Mouse (Mus musculus): ENCODE data around the gene Tmem174. TPM values are rescaled to one million over a fixed set of nuclear protein-coding genes. Genes with fewer than 3 reads are reported as not detected.

Tmem174 gene
- polyA plus RNA-seq, 1 experiment from 2014 or later = not detected

- Histone ChIP-seq H3K27me3 (no peaks in the 10 kb centered on the region), H3K36me3 (ENCODE audit: poor library complexity, severe bottlenecking) (no peaks in the 10 kb centered on the region), H3K4me1 (no peaks in the 10 kb centered on the region), H3K9ac (no peak overlapping the region), H3K9me3 (replicated peaks) (no peaks in the 10 kb centered on the region), H3K27ac (no peak overlapping the region), H3K4me2 (no peak overlapping the region), H3K4me3 (no peak overlapping the region)
- 88% methylated on average over 4 of the region's 4 CpGs for WGBS
- no peak for ATAC-seq
Observed at GRCm38 (mm10) chr13:98655346-98655745, 18.1 kb upstream of the Tmem174 start.

GRCm38 (mm10) chr13:98654129-98654939 is 17.1 kb upstream of the Tmem174 start:
- Histone ChIP-seq H3K4me1 (no peaks in the 10 kb centered on the region), H3K27ac (no peak overlapping the region), H3K36me3 (ENCODE audit: poor library complexity, severe bottlenecking) (no peaks in the 10 kb centered on the region), H3K27me3 (no peaks in the 10 kb centered on the region), H3K4me2 (no peak overlapping the region), H3K9me3 (replicated peaks) (no peaks in the 10 kb centered on the region), H3K9ac (no peak overlapping the region), H3K4me3 (no peak overlapping the region)
- no peak for ATAC-seq
- 86% methylated on average over 10 of the region's 10 CpGs for WGBS

GRCm38 (mm10) chr13:98652194-98652593 is 15.0 kb upstream of the Tmem174 start:
- no peak for ATAC-seq
- no peak overlapping the region for H3K27ac ChIP-seq
- no peaks in the 10 kb centered on the region for H3K27me3 ChIP-seq
- H3K4me3 ChIP-seq = no peak overlapping the region
- no peak overlapping the region for H3K4me2 ChIP-seq
- H3K4me1 ChIP-seq = no peaks in the 10 kb centered on the region
- no peaks in the 10 kb centered on the region for H3K36me3 ChIP-seq (ENCODE audit: poor library complexity, severe bottlenecking)
- WGBS = 90% methylated on average over 2 of the region's 2 CpGs
- no peak overlapping the region for H3K9ac ChIP-seq
- no peaks in the 10 kb centered on the region for H3K9me3 ChIP-seq (replicated peaks)

GRCm38 (mm10) chr13:98651228-98651977 is 14.2 kb upstream of the Tmem174 start:
- ATAC-seq = no peak
- Histone ChIP-seq H3K36me3 (ENCODE audit: poor library complexity, severe bottlenecking) (no peaks in the 10 kb centered on the region), H3K27ac (no peak overlapping the region), H3K9ac (no peak overlapping the region), H3K4me3 (no peak overlapping the region), H3K4me2 (no peak overlapping the region), H3K27me3 (no peaks in the 10 kb centered on the region), H3K4me1 (no peaks in the 10 kb centered on the region), H3K9me3 (replicated peaks) (no peaks in the 10 kb centered on the region)
- 78% methylated on average over 17 of the region's 17 CpGs for WGBS

- no peak overlapping the region for H3K4me3 ChIP-seq
- no peaks in the 10 kb centered on the region for H3K36me3 ChIP-seq (ENCODE audit: poor library complexity, severe bottlenecking)
- no peaks in the 10 kb centered on the region for H3K27me3 ChIP-seq
- no peak for ATAC-seq
- H3K27ac ChIP-seq = no peak overlapping the region
- H3K9ac ChIP-seq = no peak overlapping the region
- no peak overlapping the region for H3K4me2 ChIP-seq
- 90% methylated on average over 22 of the region's 22 CpGs for WGBS
- H3K4me1 ChIP-seq = no peaks in the 10 kb centered on the region
- H3K9me3 ChIP-seq (replicated peaks) = no peaks in the 10 kb centered on the region
Observed at GRCm38 (mm10) chr13:98647775-98648568, 10.8 kb upstream of the Tmem174 start.

- Histone ChIP-seq H3K4me2 (no peak overlapping the region), H3K36me3 (ENCODE audit: poor library complexity, severe bottlenecking) (no peaks in the 10 kb centered on the region), H3K4me3 (no peak overlapping the region), H3K27me3 (no peaks in the 10 kb centered on the region), H3K9me3 (replicated peaks) (0 out of 2 replicates have a peak, but pooled peaks cover 4% of the 10 kb centered on the region), H3K9ac (no peak overlapping the region), H3K27ac (no peak overlapping the region), H3K4me1 (no peaks in the 10 kb centered on the region)
- WGBS = 93% methylated on average over 5 of the region's 5 CpGs
- no peak for ATAC-seq
Observed at GRCm38 (mm10) chr13:98638507-98639166, 1.4 kb upstream of the Tmem174 start.

GRCm38 (mm10) chr13:98636571-98636970 is 639 bp downstream of the Tmem174 start:
- no peak for ATAC-seq
- H3K27ac ChIP-seq = no peak overlapping the region
- H3K9me3 ChIP-seq (replicated peaks) = 0 out of 2 replicates have a peak, but pooled peaks cover 4% of the 10 kb centered on the region
- no peaks in the 10 kb centered on the region for H3K36me3 ChIP-seq (ENCODE audit: poor library complexity, severe bottlenecking)
- no peak overlapping the region for H3K9ac ChIP-seq
- no peak overlapping the region for H3K4me3 ChIP-seq
- no peaks in the 10 kb centered on the region for H3K27me3 ChIP-seq
- 77% methylated on average over 18 of the region's 18 CpGs for WGBS
- H3K4me1 ChIP-seq = no peaks in the 10 kb centered on the region
- H3K4me2 ChIP-seq = no peak overlapping the region

- 56% methylated on average over 6 of the region's 6 CpGs for WGBS
- Histone ChIP-seq H3K27ac (no peak overlapping the region), H3K9me3 (replicated peaks) (no peaks in the 10 kb centered on the region), H3K27me3 (no peaks in the 10 kb centered on the region), H3K36me3 (ENCODE audit: poor library complexity, severe bottlenecking) (no peaks in the 10 kb centered on the region), H3K4me3 (no peak overlapping the region), H3K4me1 (no peaks in the 10 kb centered on the region), H3K9ac (no peak overlapping the region), H3K4me2 (no peak overlapping the region)
- ATAC-seq = no peak
Observed at GRCm38 (mm10) chr13:98633641-98634484, 3.3 kb downstream of the Tmem174 start.

- Histone ChIP-seq H3K27me3 (no peaks in the 10 kb centered on the region), H3K9me3 (replicated peaks) (no peaks in the 10 kb centered on the region), H3K4me2 (no peak overlapping the region), H3K9ac (no peak overlapping the region), H3K4me1 (no peaks in the 10 kb centered on the region), H3K27ac (no peak overlapping the region), H3K4me3 (no peak overlapping the region), H3K36me3 (ENCODE audit: poor library complexity, severe bottlenecking) (no peaks in the 10 kb centered on the region)
- ATAC-seq = no peak
- WGBS = 88% methylated on average over 9 of the region's 9 CpGs
Observed at GRCm38 (mm10) chr13:98632306-98632942, 4.8 kb downstream of the Tmem174 start.

- Histone ChIP-seq H3K9ac (no peak overlapping the region), H3K27me3 (no peaks in the 10 kb centered on the region), H3K9me3 (replicated peaks) (no peaks in the 10 kb centered on the region)
Observed at GRCm38 (mm10) chr13:98631105-98631838, 5.9 kb downstream of the Tmem174 start.

More at GRCm38 (mm10) chr13:98631105-98631838, 5.9 kb downstream of the Tmem174 start:
- Histone ChIP-seq H3K4me3 (no peak overlapping the region), H3K36me3 (ENCODE audit: poor library complexity, severe bottlenecking) (no peaks in the 10 kb centered on the region), H3K4me2 (no peak overlapping the region), H3K4me1 (no peaks in the 10 kb centered on the region), H3K27ac (no peak overlapping the region)
- WGBS = 57% methylated on average over 20 of the region's 20 CpGs
- ATAC-seq = no peak
